Mouse (Mus musculus) heart, adult 8-10 months (tissue): ENCODE results near the gene Rrp12. TPM values are rescaled to one million over a fixed set of nuclear protein-coding genes. Genes with fewer than 3 reads are reported as not detected.

Experiments used
- DNase-seq: peaks from one replicate; pipeline ENCODE4 v3.0.0; 2022; ENCODE audit warnings: low spot score
- total RNA-seq, 4 experiments: library from RNA; stranded (reverse); gene quantifications; 2 replicates each; pipeline ENCODE4 v1.2.4; 2022

Gene Rrp12
- total RNA-seq, 4 experiments from 2014 or later, result 16.4 to 18.7 (median 18.5) TPM

DNA sequence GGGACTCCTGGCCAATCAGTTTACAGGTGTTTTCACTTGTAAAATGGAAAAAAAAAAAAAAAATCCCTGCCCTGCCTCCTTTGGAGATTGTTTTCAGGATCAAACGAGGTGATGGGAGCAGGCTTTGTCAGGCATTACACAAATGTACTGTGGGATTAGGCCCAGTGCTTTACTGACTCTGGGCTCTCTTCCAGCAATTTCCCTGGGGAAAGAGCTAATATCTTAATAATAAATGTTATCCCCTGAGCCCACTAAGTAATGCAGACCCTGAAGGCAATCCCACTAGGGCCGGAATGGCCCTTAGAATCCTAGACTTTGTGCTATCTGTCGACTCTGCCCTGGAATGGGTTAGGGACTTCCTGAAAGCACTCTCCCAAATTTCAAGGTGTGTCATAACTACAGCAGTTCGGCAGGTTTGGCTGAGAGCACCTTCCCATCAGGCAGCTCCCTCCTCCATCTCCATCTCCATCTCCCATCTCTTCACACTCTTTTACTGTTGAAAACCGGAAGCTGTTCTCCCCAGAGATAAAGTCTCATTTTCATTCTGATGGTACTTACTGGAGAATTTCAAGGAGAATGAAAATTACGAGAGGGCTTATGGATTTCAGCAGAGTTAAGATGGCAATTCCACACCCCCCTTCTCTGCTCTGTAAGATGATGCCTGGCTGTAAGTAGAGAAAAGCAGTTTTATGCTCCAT is 45.8 kb downstream of the Rrp12 start:
- DNase-seq, result no peak

DNA sequence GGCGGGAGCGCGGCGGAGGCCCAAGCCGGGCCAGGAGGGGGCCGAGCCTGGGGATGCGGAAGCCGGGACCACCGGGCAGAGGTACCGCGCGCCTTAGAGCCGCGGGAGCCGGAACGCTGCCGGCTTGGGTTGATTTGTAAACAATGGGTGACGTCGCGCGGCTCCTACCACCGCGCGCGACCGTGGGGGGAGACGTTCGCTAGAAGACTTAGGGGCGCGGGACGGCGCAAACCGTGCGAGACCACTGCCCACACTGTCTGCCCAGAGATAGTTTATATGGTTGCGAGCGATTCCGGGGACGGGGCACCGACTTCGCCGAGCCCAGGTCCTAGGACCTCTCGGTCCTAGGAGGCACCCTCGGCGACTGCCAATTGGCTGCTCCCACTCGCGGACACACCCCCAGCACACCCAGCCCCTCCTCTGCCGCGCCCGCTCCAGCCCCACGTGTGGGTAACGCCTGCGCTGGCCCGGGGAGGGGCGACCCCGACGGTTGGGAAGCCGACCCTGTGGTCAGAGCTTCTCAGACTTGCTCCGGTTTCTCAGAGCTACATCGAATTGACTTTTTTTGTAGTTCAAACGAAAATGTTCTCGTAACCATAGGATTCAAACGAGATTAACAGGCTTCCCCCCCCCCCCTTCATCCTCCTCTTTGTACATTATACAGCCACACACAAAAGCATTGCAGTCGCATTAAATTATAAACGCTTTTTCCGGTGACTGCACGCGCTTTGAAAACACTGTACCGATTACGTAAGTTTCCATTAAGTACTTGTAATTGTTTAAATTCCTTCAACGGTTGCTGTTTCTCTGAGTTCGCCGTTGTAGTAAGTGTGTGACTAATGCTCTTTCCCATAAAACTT is 47.8 kb downstream of the Rrp12 start, which contains the start of gene Frat2:
TSS of gene Frat2 (minus strand) at position 141 of the 860 bp plus-strand sequence.
- peak; percentile 88 for DNase-seq

DNA sequence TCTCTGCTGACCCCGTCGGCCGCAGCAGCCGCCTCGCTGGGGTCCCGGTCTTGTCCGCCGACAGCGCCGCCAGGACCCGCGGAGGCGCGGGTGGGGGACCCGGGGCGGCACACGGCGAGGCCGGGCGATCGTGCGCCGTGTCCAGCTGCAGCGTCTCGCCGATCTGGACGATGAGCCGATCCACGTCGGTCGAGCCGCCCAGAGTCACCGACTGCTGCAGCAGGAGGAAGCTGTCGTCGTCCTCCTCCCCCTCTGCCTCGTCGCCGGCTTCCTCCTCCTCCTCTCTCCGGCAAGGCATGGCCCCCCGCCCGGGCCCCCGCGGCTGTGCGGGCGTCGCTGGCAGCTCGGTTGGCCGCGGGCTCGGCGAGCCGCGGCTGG is 48.4 kb downstream of the Rrp12 start:
- peak; percentile 26 for DNase-seq

GRCm38 (mm10) chr19:41847091-41847581 is 48.8 kb downstream of the Rrp12 start:
- DNase-seq, result peak; percentile 28

DNA sequence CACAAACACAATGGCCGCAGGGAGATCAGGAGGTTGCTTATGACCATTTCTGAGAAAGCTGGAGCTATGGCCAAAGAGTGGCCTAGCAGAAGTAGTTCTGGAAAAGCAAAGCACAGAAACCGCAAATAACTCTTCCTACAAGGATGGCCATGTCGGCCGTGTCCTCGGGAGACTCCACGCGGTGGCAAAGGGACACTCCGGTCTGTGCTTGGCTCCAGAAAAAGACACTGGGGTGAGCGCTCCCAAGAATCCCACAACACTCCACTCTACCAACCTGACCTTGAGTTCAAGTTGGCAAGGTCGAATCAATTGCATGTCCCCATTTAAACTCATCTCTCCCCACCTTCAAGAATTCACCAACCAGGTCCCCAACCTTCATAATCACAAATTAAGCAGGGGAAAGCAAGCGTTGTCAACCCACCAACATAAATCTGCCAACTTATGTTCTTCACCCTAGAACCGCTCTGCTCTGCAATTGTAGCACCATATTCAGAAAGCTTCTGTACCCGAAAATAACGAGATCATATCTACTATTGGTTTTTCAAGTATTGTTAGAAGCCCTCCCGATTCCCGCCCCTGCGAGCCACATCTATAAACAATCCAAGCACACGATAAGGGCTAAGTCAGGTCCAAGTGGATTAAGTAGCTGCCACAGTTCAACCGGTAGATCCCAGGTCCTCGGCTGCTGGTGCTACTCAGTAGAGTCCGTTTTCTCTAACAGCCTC is 49.4 kb downstream of the Rrp12 start:
- DNase-seq, result no peak

DNA sequence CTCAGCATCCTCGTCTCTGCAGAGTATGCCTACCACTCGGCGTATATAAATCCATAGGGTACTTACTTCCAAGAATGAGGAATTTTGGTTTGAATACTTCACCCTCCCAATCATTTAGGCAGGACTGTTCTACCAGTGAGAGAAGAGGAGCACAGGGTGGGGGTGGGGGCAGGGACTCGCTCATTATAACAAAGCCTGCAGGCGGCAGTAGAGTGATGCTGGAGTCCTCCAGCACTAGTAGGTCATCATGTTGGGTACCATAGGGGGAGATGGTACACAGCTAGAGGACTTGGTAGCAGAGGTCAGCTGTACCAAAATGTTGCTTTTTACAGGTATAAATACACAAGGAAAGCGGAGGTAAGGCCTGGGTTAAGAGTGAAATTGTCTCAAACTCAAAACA is 51.6 kb downstream of the Rrp12 start:
- DNase-seq, result no peak

DNA sequence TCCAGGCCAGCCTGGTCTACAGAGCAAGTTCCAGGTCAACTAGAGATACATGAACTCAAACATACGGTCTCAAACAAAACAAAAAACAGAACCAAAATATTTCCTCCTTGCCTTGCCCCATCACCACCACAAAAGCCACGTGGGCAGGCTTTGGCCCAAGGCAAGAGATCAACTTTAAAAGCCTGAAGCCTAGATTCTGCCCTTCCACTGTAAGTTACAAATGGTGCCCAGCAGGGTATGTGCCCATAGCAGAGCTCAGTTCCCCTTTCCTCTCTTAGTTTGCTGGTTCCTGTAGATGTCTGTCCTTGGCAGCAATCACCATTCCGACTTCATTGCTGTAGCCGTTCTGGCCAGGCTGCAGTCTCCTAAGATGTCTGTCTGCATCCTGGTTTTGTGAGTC is 53.3 kb downstream of the Rrp12 start:
- no peak for DNase-seq

- no peak for DNase-seq
Observed at GRCm38 (mm10) chr19:41842196-41842595, 53.8 kb downstream of the Rrp12 start.

- DNase-seq, result no peak
Observed at GRCm38 (mm10) chr19:41841105-41841750, 54.7 kb downstream of the Rrp12 start.

DNA sequence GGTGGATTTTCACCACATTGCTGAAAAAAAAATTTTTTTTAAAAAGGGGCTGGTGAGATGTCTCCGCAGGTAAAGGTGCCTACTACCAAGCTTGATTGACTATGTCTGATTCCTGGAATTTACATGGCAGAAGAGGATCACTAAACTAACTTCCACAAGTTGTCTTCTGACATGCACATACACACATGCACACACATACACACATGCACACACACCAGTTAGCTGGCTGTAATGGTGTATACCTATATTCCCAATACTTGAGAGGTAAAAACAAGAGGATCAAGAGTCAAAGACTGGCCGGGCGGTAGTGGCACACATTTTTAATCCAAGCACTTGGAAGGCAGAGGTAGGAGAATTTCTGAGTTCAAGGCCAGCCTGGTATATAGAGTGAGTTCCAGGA is 56.3 kb downstream of the Rrp12 start:
- no peak for DNase-seq

- DNase-seq, result no peak
Observed at GRCm38 (mm10) chr19:41838808-41839207, 57.2 kb downstream of the Rrp12 start.

DNA sequence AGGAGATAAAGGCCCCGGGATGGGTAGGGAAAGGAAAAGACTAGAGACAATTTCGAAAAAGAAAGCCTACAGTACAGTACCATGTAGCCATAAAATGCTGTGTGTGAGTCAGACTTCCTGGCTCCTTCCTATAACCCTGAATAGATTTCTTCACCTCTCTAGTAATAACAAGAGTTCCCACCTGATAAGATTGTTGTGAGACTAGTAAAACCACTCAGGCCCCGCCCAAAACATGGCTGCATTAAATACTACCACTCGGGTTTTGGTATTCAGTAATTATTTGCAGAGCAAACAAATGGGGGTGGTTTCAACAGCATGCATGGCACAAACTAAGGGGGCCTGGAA is 58.1 kb downstream of the Rrp12 start:
- no peak for DNase-seq

DNA sequence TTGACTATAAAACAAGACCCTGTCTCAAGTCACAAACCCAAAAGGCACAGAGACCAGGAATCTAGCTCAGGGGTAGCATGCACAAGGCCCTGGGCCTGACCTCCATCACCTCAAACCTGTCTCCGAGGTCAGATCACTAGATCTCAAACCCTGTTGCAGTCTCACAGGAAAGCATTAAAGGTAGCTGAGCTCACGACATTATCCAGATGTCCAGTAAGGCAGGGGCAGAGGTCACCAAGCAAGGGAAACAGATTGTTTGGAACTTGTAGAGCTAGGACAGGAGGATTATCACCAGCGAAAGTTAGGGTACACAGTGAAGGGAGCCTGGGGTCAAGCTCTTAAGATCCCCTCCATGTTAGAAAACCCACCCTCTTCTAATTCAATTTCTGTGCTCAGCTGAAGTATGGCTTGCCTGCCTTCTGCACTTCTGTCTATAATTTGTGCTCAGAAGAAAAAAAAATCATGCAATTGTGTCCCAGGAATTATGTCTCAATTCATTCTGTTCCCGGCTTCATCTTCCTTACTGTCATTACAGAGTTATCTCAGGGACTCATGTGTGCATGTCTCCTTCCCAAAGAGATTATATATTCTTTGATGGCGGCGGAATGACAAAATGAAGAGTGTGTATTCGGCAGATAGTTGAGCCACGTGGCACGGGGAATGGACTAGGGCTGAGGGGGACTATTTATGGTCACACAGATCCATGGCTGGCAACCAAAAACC is 58.6 kb downstream of the Rrp12 start:
- no peak for DNase-seq

DNA sequence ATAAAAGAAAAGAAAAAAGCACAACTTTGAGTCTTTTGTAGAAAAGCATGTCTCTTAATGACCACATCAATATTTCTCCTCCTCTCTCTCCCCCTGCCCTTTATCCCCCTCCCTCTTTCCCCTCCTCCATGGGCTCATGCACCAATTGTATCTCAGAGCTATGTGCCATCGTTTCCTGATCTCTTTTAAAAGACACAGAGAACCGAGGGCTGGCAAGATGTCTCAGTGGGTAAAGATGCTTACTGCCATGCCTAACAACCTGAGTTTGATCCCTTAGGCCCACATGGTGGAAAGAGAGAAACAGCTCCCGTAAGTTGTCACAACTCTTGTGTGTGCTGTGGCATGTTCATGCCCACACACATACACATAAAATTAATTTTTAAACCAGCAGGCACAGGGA is 59.3 kb downstream of the Rrp12 start:
- no peak for DNase-seq

DNA sequence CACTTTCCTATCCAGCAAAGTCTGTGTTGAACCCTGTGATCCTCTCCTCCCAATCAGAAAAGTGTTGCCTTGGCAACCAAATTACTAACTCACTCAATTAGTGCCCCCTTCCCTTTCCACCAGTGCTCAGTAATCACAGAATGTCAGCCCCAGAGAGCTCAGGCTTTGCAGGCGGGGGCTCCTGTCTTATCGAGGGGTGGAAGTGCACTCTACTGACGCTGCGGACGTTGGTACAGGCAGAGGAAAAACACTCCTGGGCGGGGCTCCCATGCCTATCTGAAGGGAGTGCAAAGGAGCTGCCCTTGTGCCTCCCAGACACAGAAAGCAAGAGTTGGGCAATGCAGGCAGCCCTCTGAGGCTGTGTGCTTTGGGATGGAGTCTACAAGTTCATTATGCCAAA is 60.2 kb downstream of the Rrp12 start:
- DNase-seq, result no peak

DNA sequence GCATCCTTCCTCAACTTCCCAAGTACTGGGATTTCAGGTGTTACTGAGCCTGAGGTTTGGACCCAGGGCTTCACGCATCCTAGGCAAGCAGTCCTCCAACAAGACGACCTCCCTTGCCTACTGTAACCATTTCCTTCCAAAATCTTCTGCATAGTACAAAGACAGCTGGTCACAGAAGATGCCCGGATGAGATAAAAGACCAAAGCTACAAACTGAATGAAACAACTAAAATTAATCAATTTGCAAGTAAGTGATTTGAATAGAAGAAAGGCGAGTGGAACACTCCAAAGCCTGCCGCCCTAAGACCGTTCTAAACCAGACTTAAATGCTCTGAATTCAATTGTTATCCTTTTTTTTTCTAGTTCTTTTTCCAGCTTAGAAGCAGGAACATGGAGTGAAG is 60.6 kb downstream of the Rrp12 start:
- no peak for DNase-seq

DNA sequence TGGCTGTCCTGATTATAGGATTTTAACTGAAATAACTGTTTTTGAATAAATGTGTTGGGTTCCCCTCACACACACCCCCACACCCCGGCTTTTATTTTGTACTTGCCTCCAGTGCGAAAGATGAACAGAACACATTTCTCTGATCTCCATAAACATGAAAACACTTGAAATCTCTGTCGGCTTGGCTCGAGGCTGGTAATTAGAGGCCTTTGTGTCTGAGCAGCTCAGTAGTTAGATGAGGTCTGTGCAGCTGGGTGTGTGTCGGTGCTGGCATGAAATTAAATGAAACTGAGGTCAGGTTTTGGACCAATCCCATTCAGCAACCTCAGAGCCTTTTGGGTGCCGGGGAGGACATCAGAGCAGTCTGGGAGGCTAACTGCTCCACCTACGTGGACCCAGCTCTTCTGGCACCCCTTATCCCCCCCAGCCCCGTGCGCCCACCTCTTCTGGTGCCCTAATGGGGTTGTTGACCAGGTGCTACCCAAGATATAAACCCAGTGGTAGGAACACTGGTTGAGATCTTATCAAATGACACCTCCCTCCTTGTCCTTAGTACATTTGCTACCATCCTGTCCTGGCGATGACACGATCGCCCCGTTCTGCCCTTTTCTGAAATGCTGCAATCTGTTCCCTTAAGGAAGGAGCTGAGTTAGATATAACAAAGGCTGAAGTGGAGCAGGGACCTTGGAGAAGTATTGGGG is 63.3 kb downstream of the Rrp12 start:
- no peak for DNase-seq

GRCm38 (mm10) chr19:41831718-41832391 is 64.1 kb downstream of the Rrp12 start:
- DNase-seq, result no peak

DNA sequence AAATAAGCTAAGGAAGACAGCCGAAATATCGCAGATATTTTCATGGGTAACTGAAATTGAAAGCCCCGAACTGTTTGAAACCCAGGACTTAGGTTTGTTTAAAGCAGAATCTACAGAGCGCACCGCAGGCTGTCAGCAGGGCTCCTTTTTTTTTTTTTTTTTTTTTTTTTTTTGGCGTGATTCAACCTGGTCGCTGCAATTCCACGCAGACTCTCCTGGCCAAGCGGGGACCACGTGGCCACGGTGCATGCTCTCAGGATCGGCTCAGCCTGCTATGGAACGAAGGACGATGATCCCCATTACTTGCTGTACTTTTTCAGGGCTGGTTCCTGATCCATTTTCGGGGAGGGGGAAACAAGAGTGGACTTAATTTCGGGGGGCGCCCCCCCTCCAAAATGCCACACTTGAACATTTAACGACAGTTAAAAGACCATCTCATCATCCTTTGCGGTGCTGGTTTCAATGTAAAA is 64.8 kb downstream of the Rrp12 start:
- DNase-seq, result no peak
